Mouse (Mus musculus) heart, postnatal 36 days (tissue): ENCODE measurements around the gene Ccl1. TPM values are rescaled to one million over a fixed set of nuclear protein-coding genes. Genes with fewer than 3 reads are reported as not detected.

Experiments used
- DNase-seq, 2 experiments: peaks; one replicate each; pipeline ENCODE4 v3.0.0; 2021 to 2022
- intact Hi-C: fragments of 180-260 bp; cut with DNase I; formaldehyde crosslinking; loops from one replicate; pipeline ENCODE4 v1.15.1; 2025
- total RNA-seq, 2 experiments: library from RNA; stranded (reverse); gene quantifications; 2 replicates each; pipeline ENCODE4 v1.2.3; 2021

Ccl1 gene
- total RNA-seq, 2 experiments from 2014 or later, result not detected

DNA sequence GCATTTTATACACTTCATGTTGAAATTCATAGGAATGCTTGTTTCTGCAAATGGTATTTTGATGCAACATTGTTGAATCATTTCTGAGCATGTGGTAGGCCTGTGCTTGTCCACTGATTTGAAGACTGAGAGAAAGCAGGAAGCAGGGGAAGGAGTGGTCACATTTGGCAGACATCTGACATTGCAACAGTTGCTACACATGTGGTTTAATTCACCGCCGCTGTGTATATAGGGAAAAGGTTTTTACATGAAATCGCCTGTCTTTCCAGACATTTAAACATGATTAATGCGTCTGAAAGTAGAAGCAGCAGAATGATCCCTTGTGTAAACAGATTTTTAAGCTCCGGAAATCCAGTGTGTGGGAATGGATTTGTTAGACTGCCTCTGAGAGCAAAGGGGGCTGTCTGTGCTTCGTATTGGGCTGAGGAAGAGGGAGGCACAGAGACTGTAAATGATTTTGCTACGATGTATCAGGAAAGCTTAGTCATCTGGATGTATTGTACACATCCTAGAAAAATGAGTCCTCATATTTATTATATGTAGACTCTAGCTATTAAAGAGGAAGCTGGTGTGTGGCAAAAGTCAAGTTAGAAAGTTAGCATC lies 165.9 kb downstream of the Ccl1 start:
- intact Hi-C loops, result no loop called here
- peak in 1 of 2 experiments; percentile 18 for DNase-seq

DNA sequence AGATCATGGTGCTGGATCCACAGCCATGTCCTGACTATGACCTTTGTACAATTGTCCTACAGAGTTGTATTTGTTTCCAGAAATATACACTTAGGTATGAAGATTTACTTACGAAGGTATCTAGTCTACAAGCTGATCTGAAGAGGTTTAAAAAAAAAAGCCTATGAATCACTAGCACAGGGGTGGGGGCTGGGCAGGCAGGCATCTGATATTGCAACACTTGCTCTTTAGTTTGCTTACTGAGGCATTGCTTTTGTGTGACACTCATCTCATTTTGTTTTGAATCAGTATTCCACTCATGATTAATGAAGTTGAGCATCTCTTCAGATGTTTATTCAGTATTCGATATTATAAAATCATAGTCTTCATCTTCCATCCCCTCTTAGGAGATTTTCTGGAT lies 169.3 kb downstream of the Ccl1 start:
- intact Hi-C loops, result no loop called here
- DNase-seq, result no peak

DNA sequence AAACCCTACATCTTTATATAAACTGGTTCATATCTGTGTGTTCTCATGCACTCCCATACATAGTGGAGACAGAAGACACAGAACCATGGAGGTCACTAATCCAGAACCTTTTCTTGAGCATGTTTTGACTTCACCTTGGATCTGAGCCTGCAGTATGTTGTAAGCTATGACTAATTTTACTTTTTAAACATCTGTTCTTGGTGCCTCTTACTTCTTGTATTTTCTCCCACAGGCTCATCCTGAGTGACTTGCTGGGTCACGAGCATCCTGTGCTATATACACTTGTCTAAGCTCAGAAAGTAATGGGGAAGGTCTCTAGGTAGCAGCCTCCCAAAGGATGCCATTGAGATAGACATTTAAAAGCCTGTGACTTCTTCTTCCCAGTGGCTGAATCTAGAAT lies 172.5 kb downstream of the Ccl1 start:
- no peak for DNase-seq
- intact Hi-C loops, result no loop called here

Other genes starting within 250 kb of the Ccl1 start
- 1 to 10 TPM; 1.6 to 1.7 TPM for gene Ccl11, start 247.9 kb downstream of the Ccl1 start, total RNA-seq
- gene Ccl12, start 203.8 kb downstream of the Ccl1 start, total RNA-seq, result 1 to 10 TPM in 1 of 2 experiments, not detected in 1; 1.3 TPM
- gene Ccl8, start 190.5 kb downstream of the Ccl1 start, total RNA-seq, result 1 to 10 TPM in 1 of 2 experiments, under 1 TPM in 1; 0.67 to 1.5 TPM
- under 1 TPM in 1 of 2 experiments, not detected in 1; 0.14 TPM for gene Tmem132e, start 83.2 kb upstream of the Ccl1 start, total RNA-seq